Mouse (Mus musculus) limb, embryonic 13.5 days (tissue): Measurements from ENCODE around the gene Inpp5d. TPM values are rescaled to one million over a fixed set of nuclear protein-coding genes. Genes with fewer than 3 reads are reported as not detected.

Experiments
- ATAC-seq: fragments of 200-750 bp; cut with Nextera tagmentation; 2 replicates; pipeline ENCODE4 v1.8.0; 2017; ENCODE audit warnings: low read depth, moderate number of reproducible peaks, moderate TSS enrichment; ENCODE audit not compliant: low FRiP score
- H3K27ac ChIP-seq: fragments of 300-500 bp; sonication (generic); 2 replicates; pipeline ENCODE4 v1.5.1; 2015; ENCODE audit warnings: inconsistent platforms, mild to moderate bottlenecking, moderate library complexity
- H3K27me3 ChIP-seq: fragments of 300-500 bp; sonication (generic); 2 replicates; pipeline ENCODE4 v1.6.1; 2015; ENCODE audit warnings: mild to moderate bottlenecking, inconsistent platforms
- H3K36me3 ChIP-seq: fragments of 300-500 bp; sonication (generic); 2 replicates; pipeline ENCODE4 v1.6.1; 2015; ENCODE audit warnings: inconsistent platforms, mild to moderate bottlenecking, moderate library complexity
- H3K4me1 ChIP-seq: fragments of 300-500 bp; sonication (generic); 2 replicates; pipeline ENCODE4 v1.6.1; 2015; ENCODE audit warnings: inconsistent platforms
- H3K4me2 ChIP-seq: fragments of 300-500 bp; sonication (generic); replicated peaks from 2 replicates; pipeline ENCODE4 v1.6.1; 2015; ENCODE audit warnings: inconsistent platforms, mild to moderate bottlenecking, moderate library complexity
- H3K4me3 ChIP-seq: fragments of 300-500 bp; sonication (generic); 2 replicates; pipeline ENCODE4 v1.5.1; 2015; ENCODE audit warnings: moderate library complexity, mild to moderate bottlenecking, inconsistent platforms
- H3K9ac ChIP-seq: fragments of 300-500 bp; sonication (generic); 2 replicates; pipeline ENCODE4 v1.6.1; 2015; ENCODE audit warnings: mild to moderate bottlenecking, inconsistent platforms
- H3K9me3 ChIP-seq: fragments of 300-500 bp; sonication (generic); 2 replicates; pipeline ENCODE4 v1.6.1; 2016; ENCODE audit warnings: inconsistent platforms
- WGBS: fragments of 180-500 bp; shearing (Covaris S2); methylation state at CpG from one replicate; pipeline ENCODE4 v1.1.7; 2015; 5-methylcytosine and 5-hydroxymethylcytosine counted together
- polyA plus RNA-seq: library from polyadenylated mRNA; unstranded; fragments of >200 nt; fragmentation: Nextera tagmentation; extraction: Ambion mirVana; gene quantifications from 2 replicates; pipeline ENCODE4 v1.2.1, GENCODE M21; 2015

The Inpp5d gene
- polyA plus RNA-seq, 1 experiment from 2014 or later, result 4.7 TPM

DNA sequence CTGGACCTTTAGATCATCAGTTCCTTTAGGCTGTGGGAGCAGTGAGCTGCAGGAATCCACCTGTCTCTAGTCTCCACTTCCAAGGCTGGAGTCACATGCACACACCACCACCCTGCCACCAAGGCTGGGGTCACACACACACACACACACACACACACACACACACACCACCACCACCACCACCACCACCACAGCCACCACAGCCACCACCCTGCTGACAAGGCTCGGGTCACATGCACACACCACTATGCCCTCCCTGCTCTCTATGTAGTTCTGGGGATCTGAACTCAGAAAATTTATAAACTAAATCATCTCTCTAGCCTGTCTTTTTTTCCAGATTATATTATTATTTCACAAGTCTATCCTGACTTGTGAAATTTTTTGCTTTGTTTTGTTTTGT is 27.7 kb downstream of the Inpp5d start:
- no peak for ATAC-seq
- Histone ChIP-seq H3K4me1 (0 out of 2 replicates have a peak, but pooled peaks cover 4% of the 10 kb centered on the region), H3K36me3 (no peaks in the 10 kb centered on the region), H3K27me3 (no peaks in the 10 kb centered on the region), H3K4me2 (no peak overlapping the region), H3K4me3 (no peak overlapping the region), H3K27ac (no peak overlapping the region), H3K9ac (no peak overlapping the region), H3K9me3 (no peaks in the 10 kb centered on the region)
- WGBS, result 82% methylated on average over 1 of the region's 1 CpGs

DNA sequence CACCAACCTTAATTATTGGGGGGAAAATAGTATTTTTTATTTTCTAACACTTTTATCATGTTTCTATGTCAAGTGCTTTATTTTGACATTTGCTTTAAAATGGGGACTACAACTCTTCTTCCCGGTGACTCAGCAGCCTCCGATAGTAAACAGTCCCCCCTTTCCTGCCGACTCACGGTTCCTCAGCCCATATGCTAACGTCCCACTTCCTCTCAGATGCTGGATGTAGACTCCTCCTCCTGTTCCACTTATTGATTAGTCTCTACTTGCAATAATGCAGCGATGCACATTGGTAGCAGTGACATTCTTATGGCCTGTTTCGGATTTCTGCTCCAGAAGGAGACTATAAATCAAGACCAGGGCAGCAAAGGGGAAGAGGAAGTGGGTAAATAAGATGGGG is 28.5 kb downstream of the Inpp5d start:
- no peaks in the 10 kb centered on the region for H3K36me3 ChIP-seq
- no peak overlapping the region for H3K4me3 ChIP-seq
- 0 out of 2 replicates have a peak, but pooled peaks cover 4% of the 10 kb centered on the region for H3K4me1 ChIP-seq
- H3K9ac ChIP-seq, result no peak overlapping the region
- H3K4me2 ChIP-seq, result no peak overlapping the region
- ATAC-seq, result no peak
- 47% methylated on average over 7 of the region's 7 CpGs for WGBS
- no peaks in the 10 kb centered on the region for H3K27me3 ChIP-seq
- H3K9me3 ChIP-seq, result no peaks in the 10 kb centered on the region
- H3K27ac ChIP-seq, result no peak overlapping the region

DNA sequence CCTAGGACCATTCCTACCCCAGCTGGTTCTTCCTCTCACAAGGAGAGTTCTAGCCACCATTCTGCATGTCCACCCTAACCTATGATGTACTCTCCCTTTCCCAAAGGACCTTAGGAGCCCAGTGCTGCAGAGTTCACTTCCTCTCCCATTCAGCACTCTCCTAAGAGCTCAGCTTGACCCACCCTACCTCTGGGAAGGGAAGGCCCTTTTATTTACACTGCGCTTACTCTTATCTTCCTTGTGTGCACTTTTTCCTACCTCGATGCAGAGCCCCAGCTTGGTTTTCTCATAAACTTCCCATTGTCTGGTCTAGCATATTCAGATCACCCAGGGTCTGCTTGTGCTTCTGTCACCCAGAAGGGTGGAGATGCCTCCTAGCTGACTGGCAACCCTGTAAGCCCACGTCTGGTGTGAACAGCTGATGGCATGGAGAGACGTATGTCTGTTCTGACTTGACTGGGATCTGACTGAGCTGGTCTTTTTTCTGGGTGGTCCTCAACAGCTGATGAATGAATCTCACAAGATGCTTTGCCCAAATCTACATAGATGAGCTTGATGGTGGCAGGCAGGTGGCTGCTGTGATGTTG is 29.2 kb downstream of the Inpp5d start:
- no peaks in the 10 kb centered on the region for H3K27me3 ChIP-seq
- H3K9ac ChIP-seq, result no peak overlapping the region
- H3K4me2 ChIP-seq, result no peak overlapping the region
- ATAC-seq, result no peak
- H3K4me1 ChIP-seq, result 0 out of 2 replicates have a peak, but pooled peaks cover 4% of the 10 kb centered on the region
- no peaks in the 10 kb centered on the region for H3K9me3 ChIP-seq
- no peak overlapping the region for H3K4me3 ChIP-seq
- no peaks in the 10 kb centered on the region for H3K36me3 ChIP-seq
- 71% methylated on average over 4 of the region's 4 CpGs for WGBS
- no peak overlapping the region for H3K27ac ChIP-seq

DNA sequence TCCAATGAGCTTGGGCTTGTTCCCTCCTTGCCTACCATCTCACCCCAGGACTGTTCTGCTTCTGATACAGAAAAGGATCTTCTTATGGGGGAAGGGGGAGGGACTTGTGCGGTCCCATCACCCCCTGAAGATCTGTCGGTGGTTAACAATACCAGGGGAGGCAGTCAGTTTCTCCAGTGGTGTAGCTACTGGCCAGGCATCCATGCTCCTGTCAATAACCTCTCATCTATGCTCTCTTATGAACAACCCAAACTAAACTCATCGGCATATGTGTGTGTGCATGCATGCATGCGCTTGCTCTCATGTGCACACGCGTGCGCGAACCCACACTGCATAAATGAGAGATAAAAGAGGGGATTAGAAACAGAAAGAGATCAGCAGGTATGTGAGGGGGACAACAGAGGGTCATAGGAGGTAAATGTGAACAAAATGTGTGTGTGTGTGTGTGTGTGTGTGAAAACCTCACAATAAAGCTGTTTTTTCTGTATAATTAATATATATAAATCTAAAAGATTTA is 29.9 kb downstream of the Inpp5d start:
- Histone ChIP-seq H3K36me3 (no peaks in the 10 kb centered on the region), H3K4me1 (0 out of 2 replicates have a peak, but pooled peaks cover 4% of the 10 kb centered on the region), H3K27ac (no peak overlapping the region), H3K4me2 (no peak overlapping the region), H3K9ac (no peak overlapping the region), H3K9me3 (no peaks in the 10 kb centered on the region), H3K27me3 (no peaks in the 10 kb centered on the region), H3K4me3 (no peak overlapping the region)
- WGBS, result 92% methylated on average over 8 of the region's 8 CpGs
- no peak for ATAC-seq

DNA sequence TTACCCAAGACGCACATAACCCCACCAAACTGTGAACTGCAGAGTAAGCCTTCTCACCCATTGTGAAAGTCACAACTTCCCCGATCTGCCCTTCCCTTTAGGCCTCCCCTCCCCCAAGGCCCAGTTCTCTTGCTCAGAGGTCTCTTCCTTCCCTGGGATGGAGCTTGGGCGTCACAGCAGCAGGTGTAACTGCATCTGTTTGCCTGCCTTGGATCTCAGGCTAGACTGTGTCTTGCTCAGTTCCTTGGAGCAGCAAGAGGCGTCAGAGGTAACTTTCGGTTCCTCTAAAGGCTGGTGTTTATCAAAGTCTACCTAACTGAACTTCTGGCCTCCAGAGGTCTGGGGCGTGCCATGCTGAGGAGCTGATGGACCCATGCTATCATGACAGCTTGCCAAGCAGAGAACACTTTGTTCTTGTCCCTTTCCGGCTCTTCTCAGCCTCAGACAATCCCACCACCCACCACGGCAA is 30.5 kb downstream of the Inpp5d start:
- Histone ChIP-seq H3K9me3 (no peaks in the 10 kb centered on the region), H3K4me1 (0 out of 2 replicates have a peak, but pooled peaks cover 4% of the 10 kb centered on the region), H3K27me3 (no peaks in the 10 kb centered on the region), H3K4me2 (no peak overlapping the region), H3K27ac (no peak overlapping the region), H3K36me3 (no peaks in the 10 kb centered on the region), H3K9ac (no peak overlapping the region), H3K4me3 (no peak overlapping the region)
- no peak for ATAC-seq
- WGBS, result 68% methylated on average over 8 of the region's 8 CpGs

DNA sequence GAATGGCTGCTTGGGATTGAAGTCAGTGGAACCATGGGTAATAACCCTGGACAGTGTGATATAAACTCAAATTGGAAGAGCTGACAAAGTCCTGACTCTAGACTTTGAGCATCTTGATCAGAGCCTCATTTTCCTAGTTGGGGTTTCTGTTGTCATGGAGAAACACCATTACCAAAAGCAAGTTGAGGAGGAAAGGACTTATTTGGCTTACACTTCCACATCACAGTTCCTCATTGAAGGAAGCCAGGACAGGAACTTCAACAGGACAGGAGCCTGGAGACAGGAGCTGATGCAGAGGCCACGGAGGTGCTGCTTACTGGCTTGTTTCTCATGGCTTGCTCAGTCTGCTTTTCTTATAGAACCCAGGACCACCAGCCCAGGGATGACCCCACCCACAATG is 31.3 kb downstream of the Inpp5d start:
- Histone ChIP-seq H3K4me3 (no peak overlapping the region), H3K9ac (no peak overlapping the region), H3K4me2 (no peak overlapping the region), H3K9me3 (no peaks in the 10 kb centered on the region), H3K27ac (no peak overlapping the region), H3K4me1 (0 out of 2 replicates have a peak, but pooled peaks cover 4% of the 10 kb centered on the region), H3K27me3 (no peaks in the 10 kb centered on the region), H3K36me3 (no peaks in the 10 kb centered on the region)
- ATAC-seq, result no peak
- 89% methylated on average over 1 of the region's 1 CpGs for WGBS

DNA sequence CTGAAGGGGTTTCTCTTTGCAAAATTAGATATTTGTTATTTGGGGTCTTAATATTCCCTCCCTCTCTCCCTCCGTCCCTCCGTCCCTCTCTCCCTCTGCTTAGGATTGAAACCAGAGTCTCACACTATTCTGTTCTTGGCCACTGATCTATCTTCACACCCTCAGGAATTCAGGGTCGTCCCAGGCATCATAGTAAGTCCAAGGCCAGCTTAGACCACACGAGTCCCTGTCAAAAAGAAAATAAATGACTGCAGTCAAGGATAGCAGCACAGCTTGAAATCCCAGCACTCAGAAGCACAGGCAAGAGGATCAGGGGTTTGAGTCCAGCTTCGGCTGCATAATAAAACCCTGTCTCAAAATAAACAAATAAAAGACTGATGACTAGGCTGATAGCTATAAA is 35.0 kb downstream of the Inpp5d start:
- no peak overlapping the region for H3K4me2 ChIP-seq
- H3K27ac ChIP-seq, result no peak overlapping the region
- no peak for ATAC-seq
- H3K4me3 ChIP-seq, result no peak overlapping the region
- H3K27me3 ChIP-seq, result no peaks in the 10 kb centered on the region
- 0 out of 2 replicates have a peak, but pooled peaks cover 10% of the 10 kb centered on the region for H3K4me1 ChIP-seq
- WGBS, result 55% methylated on average over 5 of the region's 5 CpGs
- no peaks in the 10 kb centered on the region for H3K36me3 ChIP-seq
- no peak overlapping the region for H3K9ac ChIP-seq
- H3K9me3 ChIP-seq, result no peaks in the 10 kb centered on the region

DNA sequence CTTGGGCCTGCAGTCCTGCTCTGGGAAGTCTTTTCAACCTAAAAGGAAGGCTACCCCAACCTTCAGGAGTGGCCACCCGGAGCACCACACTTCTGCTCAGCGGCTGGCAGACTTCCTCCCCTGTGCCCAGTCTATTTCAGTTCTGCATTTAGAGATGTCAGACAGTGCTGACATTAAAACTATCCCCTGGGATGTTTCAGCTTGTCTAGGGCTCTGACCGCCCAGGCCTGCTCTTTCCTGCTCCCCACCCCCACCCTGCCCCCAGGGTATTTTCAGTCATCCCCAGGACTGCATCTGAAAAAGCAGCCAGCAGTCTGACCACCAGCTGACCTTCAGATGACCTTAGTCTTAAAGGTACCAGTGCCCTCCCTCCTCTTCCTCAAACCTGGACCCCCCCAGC is 38.0 kb downstream of the Inpp5d start:
- no peak overlapping the region for H3K4me2 ChIP-seq
- H3K4me1 ChIP-seq, result 0 out of 2 replicates have a peak, but pooled peaks cover 7% of the 10 kb centered on the region
- H3K36me3 ChIP-seq, result no peaks in the 10 kb centered on the region
- H3K4me3 ChIP-seq, result no peak overlapping the region
- H3K27ac ChIP-seq, result no peak overlapping the region
- 58% methylated on average over 3 of the region's 3 CpGs for WGBS
- ATAC-seq, result no peak
- H3K9me3 ChIP-seq, result no peaks in the 10 kb centered on the region
- no peak overlapping the region for H3K9ac ChIP-seq
- no peaks in the 10 kb centered on the region for H3K27me3 ChIP-seq

DNA sequence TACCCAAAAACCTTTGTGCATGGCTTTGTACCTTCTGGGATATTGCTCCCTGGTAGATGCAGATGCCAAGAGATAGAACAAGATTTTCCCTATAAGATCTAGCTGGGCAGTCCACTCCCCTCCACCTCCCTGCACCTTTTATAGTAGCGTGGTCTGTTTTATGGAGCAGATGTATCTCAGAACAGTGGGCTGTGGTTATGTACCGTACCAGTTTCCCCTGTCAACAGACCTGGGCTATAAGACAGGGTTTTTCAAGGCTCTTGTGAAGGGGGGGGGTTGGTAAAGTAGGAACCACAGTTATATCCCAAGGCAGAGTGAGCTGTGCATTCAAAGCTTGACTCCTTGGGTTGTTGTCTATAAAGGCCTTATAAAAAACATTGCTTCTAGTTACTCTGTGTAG is 38.4 kb downstream of the Inpp5d start:
- Histone ChIP-seq H3K4me2 (no peak overlapping the region), H3K9me3 (no peaks in the 10 kb centered on the region; the same call in 1 of the 2 replicates), H3K4me1 (0 out of 2 replicates have a peak, but pooled peaks cover 7% of the 10 kb centered on the region), H3K27ac (no peak overlapping the region), H3K27me3 (no peaks in the 10 kb centered on the region), H3K4me3 (no peak overlapping the region), H3K36me3 (no peaks in the 10 kb centered on the region), H3K9ac (no peak overlapping the region)
- 63% methylated on average over 2 of the region's 2 CpGs for WGBS
- ATAC-seq, result no peak

DNA sequence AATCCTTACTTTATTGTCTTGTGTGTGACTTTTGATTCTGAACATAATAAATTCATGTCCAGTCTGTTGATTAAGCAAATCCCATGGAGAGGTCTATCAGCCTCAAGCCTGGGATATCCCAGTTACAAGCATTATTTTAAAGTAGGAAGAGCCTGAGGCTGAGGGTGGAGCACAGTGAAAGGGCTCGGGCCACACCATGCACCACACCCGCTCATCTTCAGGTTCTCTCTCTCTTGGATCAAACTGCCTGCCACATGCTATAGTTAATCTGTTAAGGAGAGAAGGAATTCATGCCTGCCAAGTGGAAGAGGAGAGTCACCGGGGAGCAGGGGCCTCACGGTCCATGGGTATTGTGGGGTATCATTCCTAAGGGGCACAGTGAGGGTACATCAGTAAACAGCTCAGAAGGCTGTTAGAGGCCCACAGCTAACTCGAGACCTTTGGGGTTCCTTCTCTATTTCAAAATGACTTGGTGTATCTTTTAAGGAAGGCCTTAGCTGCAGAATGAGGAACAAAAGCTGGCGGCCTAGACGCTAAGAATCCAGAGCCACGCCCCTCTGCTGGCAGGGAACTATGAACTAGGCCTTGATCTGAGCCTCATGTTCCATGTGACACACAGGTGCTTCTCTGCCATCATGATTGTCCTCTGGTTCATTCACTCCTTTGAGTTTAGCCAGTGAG is 39.0 kb downstream of the Inpp5d start:
- WGBS, result 82% methylated on average over 8 of the region's 8 CpGs

DNA sequence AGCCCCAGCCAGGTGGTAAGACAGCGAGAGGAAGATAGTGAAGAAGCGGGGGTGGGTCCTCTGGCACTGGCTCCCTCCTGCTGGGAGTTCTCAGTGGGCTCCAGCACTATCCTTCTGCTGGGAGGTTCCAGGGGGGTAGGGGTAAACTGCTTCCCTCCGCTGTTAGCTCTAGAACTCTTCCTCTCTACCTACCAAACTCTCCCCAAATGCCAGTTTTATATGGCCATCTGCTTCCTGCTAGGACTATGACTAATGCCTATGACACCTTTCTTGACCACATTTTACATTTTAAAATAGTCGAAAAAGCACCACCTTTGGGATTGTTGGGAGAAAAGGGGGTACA is 39.5 kb downstream of the Inpp5d start:
- ATAC-seq, result no peak
- 81% methylated on average over 4 of the region's 4 CpGs for WGBS

More for the DNA sequence above, 39.0 kb downstream of the Inpp5d start:
- no peak for ATAC-seq
- H3K4me1 ChIP-seq, result 0 out of 2 replicates have a peak, but pooled peaks cover 7% of the 10 kb centered on the region
- H3K27ac ChIP-seq, result no peak overlapping the region
- no peak overlapping the region for H3K4me2 ChIP-seq
- no peaks in the 10 kb centered on the region for H3K27me3 ChIP-seq
- H3K36me3 ChIP-seq, result no peaks in the 10 kb centered on the region
- H3K9me3 ChIP-seq, result no peaks in the 10 kb centered on the region; the same call in 1 of the 2 replicates
- H3K9ac ChIP-seq, result no peak overlapping the region
- H3K4me3 ChIP-seq, result no peak overlapping the region

DNA sequence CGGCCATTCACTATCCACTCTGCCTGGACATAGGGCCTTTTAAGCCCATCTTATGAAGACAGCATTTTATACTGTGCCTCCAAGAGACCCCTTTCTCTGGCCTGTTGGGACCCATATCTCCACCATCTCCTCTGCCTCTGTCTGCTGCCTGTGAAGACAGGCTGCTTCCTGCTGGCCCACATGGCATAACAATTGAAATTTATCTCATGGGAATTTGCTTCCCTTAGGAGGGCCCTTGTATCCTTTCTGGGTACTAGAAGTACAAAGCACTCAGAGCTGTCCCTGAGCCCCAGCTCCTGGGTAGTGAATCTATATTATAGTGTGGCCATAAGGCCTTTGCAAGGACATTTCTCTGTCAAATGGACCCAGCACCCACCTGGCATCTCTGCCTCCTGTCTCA is 40.6 kb downstream of the Inpp5d start:
- H3K9ac ChIP-seq, result no peak overlapping the region

More for the DNA sequence above, 39.5 kb downstream of the Inpp5d start:
- no peak overlapping the region for H3K27ac ChIP-seq
- H3K4me1 ChIP-seq, result 0 out of 2 replicates have a peak, but pooled peaks cover 7% of the 10 kb centered on the region
- no peaks in the 10 kb centered on the region; the same call in 1 of the 2 replicates for H3K9me3 ChIP-seq
- H3K27me3 ChIP-seq, result no peaks in the 10 kb centered on the region
- no peak overlapping the region for H3K9ac ChIP-seq
- no peak overlapping the region for H3K4me3 ChIP-seq
- H3K4me2 ChIP-seq, result no peak overlapping the region
- no peaks in the 10 kb centered on the region for H3K36me3 ChIP-seq

More for the DNA sequence above, 40.6 kb downstream of the Inpp5d start:
- Histone ChIP-seq H3K27ac (no peak overlapping the region), H3K9me3 (no peaks in the 10 kb centered on the region; the same call in 1 of the 2 replicates), H3K36me3 (no peaks in the 10 kb centered on the region), H3K4me3 (no peak overlapping the region), H3K4me2 (no peak overlapping the region), H3K27me3 (no peaks in the 10 kb centered on the region), H3K4me1 (0 out of 2 replicates have a peak, but pooled peaks cover 7% of the 10 kb centered on the region)
- WGBS, result 78% methylated on average over 1 of the region's 1 CpGs
- ATAC-seq, result no peak
